Mouse (Mus musculus): Measurements from ENCODE around the gene Pepd.

GRCm38 (mm10) chr7:34971826-34972225 lies 59.6 kb downstream of the Pepd start:
- TF ChIP-seq CTCF (IDR thresholded peaks at IDR 0.05; ENCODE audit: insufficient read depth, low read length) (no peak), POLR2A (IDR thresholded peaks at IDR 0.05; ENCODE audit: borderline replicate concordance, extremely low read depth, low read depth, low read length) (no peak)
